8 mouse cellular contexts compared by ENCODE assay signal in genomic region chr12:105032832-105033775, GRCm38 (mm10). TPM values are rescaled to one million over a fixed set of nuclear protein-coding genes. Genes with fewer than 3 reads are reported as not detected.
DNase-seq lines count a peak whose midpoint lies in the region; ATAC-seq and TF ChIP-seq lines count a peak whose summit lies in the region.

No protein-coding gene starts in this region.

- H3K4me2 ChIP-seq in neural tube, embryonic 11.5 days (ENCODE audit: low read depth) = peak overlapping the region; percentile 89

- no peak for TF ChIP-seq POLR2A in liver, adult 2 months (IDR thresholded peaks at IDR 0.05; ENCODE audit: extremely low read depth, insufficient read depth, low read length)
- TF ChIP-seq POLR2A in small intestine, adult 2 months (IDR thresholded peaks at IDR 0.05; ENCODE audit: low read depth, low read length) = no peak

- peak; percentile 62 for DNase-seq in neural tube, embryonic 11.5 days (ENCODE audit: low spot score)
- DNase-seq in neural tube, embryonic 10.5 days (ENCODE audit: extremely low spot score, low spot score) = no peak
- DNase-seq in adrenal gland, adult 8-10 months = peak; percentile 68
- peak; percentile 72 for DNase-seq in liver, adult 2 months (ENCODE audit: extremely low read depth, low read depth, low spot score)
- no peak for DNase-seq in frontal cortex, postnatal 14 days (ENCODE audit: low spot score in 2 of 2)
- DNase-seq in gastrocnemius, postnatal 4 days (ENCODE audit: low spot score in 2 of 2) = no peak

- no peaks in the 10 kb centered on the region for H3K27me3 ChIP-seq in neural tube, embryonic 11.5 days (ENCODE audit: control insufficient read depth, insufficient read depth, low read length)
- H3K27me3 ChIP-seq in liver, adult 2 months (ENCODE audit: control insufficient read depth, insufficient read depth, low read length) = no peaks in the 10 kb centered on the region
- no peaks in the 10 kb centered on the region for H3K27me3 ChIP-seq in small intestine, adult 2 months (ENCODE audit: control insufficient read depth, insufficient read depth, low read length)

- 0 out of 2 replicates have a peak, but pooled peaks cover 2% of the 10 kb centered on the region for H3K36me3 ChIP-seq in neural tube, embryonic 11.5 days (ENCODE audit: control insufficient read depth, insufficient read depth, low read length)
- no peaks in the 10 kb centered on the region for H3K36me3 ChIP-seq in liver, adult 2 months (ENCODE audit: control insufficient read depth, insufficient read depth, low read length)
- peaks cover 7% of the 10 kb centered on the region; the same call in 1 of the 2 replicates for H3K36me3 ChIP-seq in small intestine, adult 2 months (ENCODE audit: control insufficient read depth, insufficient read depth, low read length)

- H3K79me2 ChIP-seq in liver, adult 2 months (ENCODE audit: control insufficient read depth, insufficient read depth, low read length) = peaks cover 30% of the 10 kb centered on the region

- peak; percentile 43 for ATAC-seq in neural tube, embryonic 11.5 days (ENCODE audit: insufficient read depth, low FRiP score, low TSS enrichment)
- peak; percentile 10 for ATAC-seq in granulocyte monocyte progenitor cell, adult 5-6 weeks (replicated peaks; ENCODE audit: poor library complexity, severe bottlenecking)

- H3K27ac ChIP-seq in neural tube, embryonic 11.5 days (ENCODE audit: low read depth, low read length) = peak overlapping the region; percentile 72; the same call in 1 of the 2 replicates
- peak overlapping the region; percentile 86 for H3K27ac ChIP-seq in liver, adult 2 months (replicated peaks; ENCODE audit: insufficient read depth, low read depth, low read length)
- peak overlapping the region; percentile 18 for H3K27ac ChIP-seq in small intestine, adult 2 months (ENCODE audit: insufficient read depth, low read depth, low read length)

- H3K9me3 ChIP-seq in neural tube, embryonic 11.5 days (ENCODE audit: control insufficient read depth, low read length) = no peaks in the 10 kb centered on the region

- TF ChIP-seq CTCF in liver, adult 2 months (IDR thresholded peaks at IDR 0.05; ENCODE audit: low read depth, low read length) = no peak
- no peak for TF ChIP-seq CTCF in small intestine, adult 2 months (IDR thresholded peaks at IDR 0.05; ENCODE audit: extremely low read depth, insufficient read length, insufficient replicate concordance, low read depth, low read length)

- peak overlapping the region; percentile 81 for H3K4me3 ChIP-seq in neural tube, embryonic 11.5 days (ENCODE audit: low read depth, low read length)
- peak overlapping the region; percentile 82 for H3K4me3 ChIP-seq in liver, adult 2 months (ENCODE audit: insufficient read depth, low read depth, low read length)
- H3K4me3 ChIP-seq in small intestine, adult 2 months (ENCODE audit: low read depth, low read length) = peak overlapping the region; percentile 85

- peak overlapping the region; percentile 87 for H3K9ac ChIP-seq in neural tube, embryonic 11.5 days (ENCODE audit: low read length)
- peak overlapping the region; percentile 94 for H3K9ac ChIP-seq in liver, adult 2 months (ENCODE audit: low read depth, low read length)

- 4% methylated on average over 45 of the region's 45 CpGs for WGBS in neural tube, embryonic 11.5 days
- WGBS in liver, adult 2 months = under 1% methylated on average over 45 of the region's 45 CpGs
- under 1% methylated on average over 45 of the region's 45 CpGs for WGBS in small intestine, adult 2 months

- peaks cover 22% of the 10 kb centered on the region for H3K4me1 ChIP-seq in neural tube, embryonic 11.5 days (ENCODE audit: control insufficient read depth, insufficient read depth, low read length)
- peaks cover 34% of the 10 kb centered on the region for H3K4me1 ChIP-seq in liver, adult 2 months (ENCODE audit: control insufficient read depth, insufficient read depth, low read length)
- H3K4me1 ChIP-seq in small intestine, adult 2 months (ENCODE audit: control insufficient read depth, insufficient read depth, insufficient read length, low read length) = peaks cover 22% of the 10 kb centered on the region

RNA-seq across cellular contexts. Expression of gene Glrx5, which starts 0.6 kb away (rescaled TPM):
- polyA plus RNA-seq in neural tube, embryonic 11.5 days (2014; fragmentation: Nextera tagmentation; extraction: Ambion mirVana) = 192 and 194 TPM in 2 replicates
- total RNA-seq in adrenal gland, adult 8-10 months (2022) = 100 to 1,000 TPM; 132 to 279 (median 202) TPM
- total RNA-seq in granulocyte monocyte progenitor cell, adult 5-6 weeks (2014; fragmentation: Nextera tagmentation) = 50.7 and 56.1 TPM in 2 replicates
- 27.2 and 29.8 TPM in 2 replicates for total RNA-seq in granulocyte monocyte progenitor cell, adult 5-6 weeks (2017)
- total RNA-seq in liver, adult 2 months (2014; rRNA removed) = 43.0 and 45.5 TPM in 2 replicates
- polyA plus RNA-seq in liver, adult 2 months (2012; rRNA removed) = 144 and 157 TPM in 2 replicates
- 74.3 and 82.0 TPM in 2 replicates for polyA plus RNA-seq in small intestine, adult 2 months (2012; rRNA removed)
- 10 to 100 TPM; 64.0 to 65.3 TPM for total RNA-seq in gastrocnemius, postnatal 4 days (2021)

RNA-seq across cellular contexts. Expression of gene Syne3, which starts 23.5 kb away (rescaled TPM):
- polyA plus RNA-seq in neural tube, embryonic 11.5 days (2014; fragmentation: Nextera tagmentation; extraction: Ambion mirVana) = 0.05 and 0.18 TPM in 2 replicates
- 10 to 100 TPM; 12.0 to 20.8 (median 16.8) TPM for total RNA-seq in adrenal gland, adult 8-10 months (2022)
- total RNA-seq in granulocyte monocyte progenitor cell, adult 5-6 weeks (2014; fragmentation: Nextera tagmentation) = 13.4 and 20.1 TPM in 2 replicates
- total RNA-seq in granulocyte monocyte progenitor cell, adult 5-6 weeks (2017) = 20.3 and 22.4 TPM in 2 replicates
- total RNA-seq in liver, adult 2 months (2014; rRNA removed) = 3.8 and 4.8 TPM in 2 replicates
- polyA plus RNA-seq in liver, adult 2 months (2012; rRNA removed) = 0.81 and 1.6 TPM in 2 replicates
- 0.88 and 1.3 TPM in 2 replicates for polyA plus RNA-seq in small intestine, adult 2 months (2012; rRNA removed)
- 10 to 100 TPM; 17.7 to 19.2 TPM for total RNA-seq in gastrocnemius, postnatal 4 days (2021)

Comparison
In these comparisons a context has a peak if more than half of its experiments do, and no peak if none do; other contexts are left out.
1. DNase-seq: peak in neural tube, embryonic 11.5 days (single experiment), adrenal gland, adult 8-10 months (single experiment) and liver, adult 2 months (single experiment); none in neural tube, embryonic 10.5 days (single experiment), frontal cortex, postnatal 14 days (0 of 2) and gastrocnemius, postnatal 4 days (0 of 2).
2. H3K27ac ChIP-seq: peak in every context shown above with its lines; median percentile 86 in liver, adult 2 months; 72 in neural tube, embryonic 11.5 days; 18 in small intestine, adult 2 months.
3. Peak in every context shown above with its lines, with median percentiles within 50 percentile points of each other: H3K4me3 ChIP-seq.